Mouse (Mus musculus): ENCODE data around the gene Ikzf2. TPM values are rescaled to one million over a fixed set of nuclear protein-coding genes. Genes with fewer than 3 reads are reported as not detected.

The Ikzf2 gene
- polyA plus RNA-seq, 1 experiment = 11.1 TPM

DNA sequence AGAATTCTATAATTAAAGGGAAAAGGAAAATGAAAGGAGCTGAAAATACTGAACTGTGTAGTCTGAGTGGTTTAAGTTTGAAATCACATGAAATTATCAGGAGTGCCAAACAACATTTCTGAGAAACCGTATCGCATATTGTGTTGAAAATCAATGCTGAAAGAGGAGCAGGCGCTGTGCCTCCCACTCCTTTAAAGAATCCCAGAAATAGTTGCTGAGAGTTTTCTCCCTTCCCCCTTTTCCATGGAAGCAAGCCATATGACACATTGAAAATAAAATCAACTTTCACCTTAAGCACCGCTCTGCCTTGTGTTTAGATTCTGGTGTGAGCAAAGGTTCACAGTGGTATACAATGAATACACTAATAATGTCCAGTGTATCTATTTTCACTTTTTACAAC lies 1.1 kb upstream of the Ikzf2 start:
- TF ChIP-seq CTCF (IDR thresholded peaks at IDR 0.05; ENCODE audit: borderline replicate concordance, insufficient read depth, low read length) = no peak
- TF ChIP-seq POLR2A (IDR thresholded peaks at IDR 0.05; ENCODE audit: low read depth, low read length) = peak; percentile 14; the same call in 1 of the 2 replicates
- H3K4me3 ChIP-seq (ENCODE audit: insufficient read depth, low read length) = peak overlapping the region; percentile 62
- peak overlapping the region; percentile 67 for H3K27ac ChIP-seq (ENCODE audit: insufficient read depth, low read length)
- peaks cover 5% of the 10 kb centered on the region for H3K4me1 ChIP-seq (ENCODE audit: control insufficient read depth, insufficient read depth, low read length)

DNA sequence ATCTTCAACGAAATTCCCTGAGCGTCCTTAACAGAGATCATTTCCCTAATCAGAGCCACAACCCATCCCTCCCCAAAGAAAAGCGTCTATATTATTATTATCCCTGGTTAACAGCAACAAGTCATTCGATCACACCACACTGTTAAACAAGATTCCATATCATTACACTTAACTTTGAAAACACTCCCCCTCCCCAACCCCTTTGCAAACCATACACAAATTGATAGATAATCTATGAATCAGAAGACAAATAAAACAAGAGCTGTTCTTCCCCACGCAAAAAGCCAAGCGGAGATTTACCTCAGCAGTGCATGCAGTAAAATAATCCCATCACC lies 337 bp downstream of the Ikzf2 start:
- H3K4me3 ChIP-seq (ENCODE audit: insufficient read depth, low read length) = peak overlapping the region; percentile 99
- H3K27ac ChIP-seq (ENCODE audit: insufficient read depth, low read length) = peak overlapping the region; percentile 96
- no peak for TF ChIP-seq CTCF (IDR thresholded peaks at IDR 0.05; ENCODE audit: borderline replicate concordance, insufficient read depth, low read length)
- no peak for TF ChIP-seq POLR2A (IDR thresholded peaks at IDR 0.05; ENCODE audit: low read depth, low read length)
- peaks cover 5% of the 10 kb centered on the region for H3K4me1 ChIP-seq (ENCODE audit: control insufficient read depth, insufficient read depth, low read length)

GRCm38 (mm10) chr1:69685890-69686490 lies 1.1 kb downstream of the Ikzf2 start:
- no peak for TF ChIP-seq CTCF (IDR thresholded peaks at IDR 0.05; ENCODE audit: borderline replicate concordance, insufficient read depth, low read length)
- TF ChIP-seq POLR2A (IDR thresholded peaks at IDR 0.05; ENCODE audit: low read depth, low read length) = peak; percentile 33; the same call in 1 of the 2 replicates
- H3K27ac ChIP-seq (ENCODE audit: insufficient read depth, low read length) = peak overlapping the region; percentile 96
- H3K4me1 ChIP-seq (ENCODE audit: control insufficient read depth, insufficient read depth, low read length) = peaks cover 5% of the 10 kb centered on the region
- peak overlapping the region; percentile 99 for H3K4me3 ChIP-seq (ENCODE audit: insufficient read depth, low read length)

DNA sequence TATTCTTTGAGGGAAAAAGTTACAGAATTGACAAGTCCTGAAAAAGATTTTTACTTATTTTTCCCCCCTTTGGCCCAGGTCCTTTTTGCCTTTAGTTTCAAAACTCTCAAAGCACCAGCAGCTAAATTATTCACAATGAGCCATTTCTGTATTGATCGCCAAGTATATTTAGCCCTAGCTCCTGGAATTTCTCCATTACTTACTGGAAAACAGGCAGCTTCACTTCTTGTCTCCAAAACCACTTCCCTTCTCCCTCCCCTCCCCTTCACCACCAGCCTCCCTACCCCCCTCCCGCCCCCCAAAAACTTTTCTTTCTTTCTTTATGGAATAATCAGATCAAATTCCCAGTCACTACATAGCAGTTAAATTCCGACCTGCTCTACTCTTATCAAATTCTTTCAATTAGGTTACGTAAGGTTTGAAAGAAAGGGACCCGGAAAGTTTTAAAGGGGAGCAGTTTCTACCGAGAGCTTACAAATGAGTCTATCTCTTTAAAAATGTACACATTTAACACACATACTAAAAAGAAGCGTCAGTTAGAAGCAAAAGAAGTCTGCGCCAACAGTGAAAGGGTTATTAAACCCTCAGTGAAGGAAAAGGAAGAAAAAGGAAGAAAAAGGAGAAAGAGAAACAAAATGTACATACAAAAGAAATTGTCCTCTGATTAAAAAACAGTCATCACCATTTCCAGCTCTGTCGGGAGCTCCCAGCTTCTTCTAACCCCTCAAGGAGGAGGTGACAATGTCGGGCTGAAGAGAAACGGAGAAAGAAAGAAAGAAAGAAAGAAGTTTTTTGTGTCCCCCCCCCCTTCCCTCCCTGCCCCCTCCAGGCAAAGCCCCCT lies 1.8 kb downstream of the Ikzf2 start:
- Histone ChIP-seq H3K4me1 (ENCODE audit: control insufficient read depth, insufficient read depth, low read length) (peaks cover 5% of the 10 kb centered on the region), H3K27ac (ENCODE audit: insufficient read depth, low read length) (peak overlapping the region; percentile 77), H3K4me3 (ENCODE audit: insufficient read depth, low read length) (peak overlapping the region; percentile 99)
- TF ChIP-seq POLR2A (IDR thresholded peaks at IDR 0.05; ENCODE audit: low read depth, low read length) = no peak
- TF ChIP-seq CTCF (IDR thresholded peaks at IDR 0.05; ENCODE audit: borderline replicate concordance, insufficient read depth, low read length) = no peak

DNA sequence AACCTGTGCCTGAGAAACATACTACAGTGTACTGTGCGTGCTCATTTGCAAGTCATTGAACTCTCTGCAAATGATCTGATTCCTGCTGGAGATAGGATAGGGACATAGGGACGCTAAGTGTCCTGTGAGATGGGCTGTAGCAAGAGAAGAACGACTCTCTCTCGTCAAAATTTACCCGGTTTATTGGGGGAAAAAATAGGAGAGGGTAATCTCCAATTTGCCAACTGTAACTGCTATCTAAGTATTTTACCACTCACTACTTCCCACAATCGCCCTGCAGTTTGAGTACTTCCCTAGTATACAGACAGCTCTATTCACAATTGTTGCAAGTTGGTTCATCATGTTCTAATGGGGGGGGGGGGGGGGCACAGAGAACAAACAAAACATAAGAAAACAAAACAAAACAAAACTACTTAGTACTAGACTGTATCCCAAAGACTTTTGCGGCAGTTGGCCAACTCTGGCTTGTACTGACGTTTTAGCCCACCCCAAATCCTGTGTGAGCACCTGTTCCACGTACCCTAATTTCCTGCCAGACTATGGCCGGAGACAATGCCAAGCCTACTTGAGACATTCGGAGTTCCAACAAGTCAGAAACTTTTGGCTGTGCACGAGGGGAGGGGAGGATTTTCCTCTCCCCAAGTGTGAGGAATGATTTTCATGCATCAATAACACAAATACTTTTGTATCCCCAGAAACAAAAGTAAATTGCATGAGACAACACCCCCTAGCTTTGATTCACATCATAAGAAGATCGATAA lies 2.6 kb downstream of the Ikzf2 start:
- peak overlapping the region; percentile 37 for H3K4me3 ChIP-seq (ENCODE audit: insufficient read depth, low read length)
- TF ChIP-seq CTCF (IDR thresholded peaks at IDR 0.05; ENCODE audit: borderline replicate concordance, insufficient read depth, low read length) (no peak), POLR2A (IDR thresholded peaks at IDR 0.05; ENCODE audit: low read depth, low read length) (no peak)
- H3K4me1 ChIP-seq (ENCODE audit: control insufficient read depth, insufficient read depth, low read length) = peaks cover 5% of the 10 kb centered on the region
- H3K27ac ChIP-seq (ENCODE audit: insufficient read depth, low read length) = no peak overlapping the region

- H3K4me3 ChIP-seq (ENCODE audit: insufficient read depth, low read length) = peak overlapping the region; percentile 37
- H3K27ac ChIP-seq (ENCODE audit: insufficient read depth, low read length) = no peak overlapping the region
- peaks cover 5% of the 10 kb centered on the region for H3K4me1 ChIP-seq (ENCODE audit: control insufficient read depth, insufficient read depth, low read length)
- TF ChIP-seq CTCF (IDR thresholded peaks at IDR 0.05; ENCODE audit: borderline replicate concordance, insufficient read depth, low read length) (no peak), POLR2A (IDR thresholded peaks at IDR 0.05; ENCODE audit: low read depth, low read length) (no peak)
Observed at GRCm38 (mm10) chr1:69683851-69684250, 3.2 kb downstream of the Ikzf2 start.

DNA sequence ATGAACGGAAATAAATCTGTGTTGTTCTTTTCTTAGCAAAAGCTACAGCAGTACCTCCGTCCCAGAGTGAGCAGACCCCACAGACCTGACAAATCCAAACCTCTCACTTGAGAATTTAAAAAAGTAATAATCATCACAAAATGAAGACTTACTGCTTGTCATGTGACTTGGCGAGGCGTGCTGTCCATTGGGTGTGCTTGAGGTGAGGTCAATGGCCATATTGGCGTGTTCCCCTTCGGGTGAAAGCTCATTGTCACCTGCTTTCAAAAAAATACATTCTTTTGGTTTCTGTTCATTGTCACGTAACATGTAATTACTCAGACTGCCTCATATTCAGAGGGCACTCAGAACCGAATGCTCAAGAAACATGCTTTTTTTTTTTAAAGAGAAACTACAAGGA lies 4.0 kb downstream of the Ikzf2 start:
- no peak for TF ChIP-seq POLR2A (IDR thresholded peaks at IDR 0.05; ENCODE audit: low read depth, low read length)
- TF ChIP-seq CTCF (IDR thresholded peaks at IDR 0.05; ENCODE audit: borderline replicate concordance, insufficient read depth, low read length) = no peak
- Histone ChIP-seq H3K27ac (ENCODE audit: insufficient read depth, low read length) (no peak overlapping the region), H3K4me1 (ENCODE audit: control insufficient read depth, insufficient read depth, low read length) (peaks cover 5% of the 10 kb centered on the region), H3K4me3 (ENCODE audit: insufficient read depth, low read length) (no peak overlapping the region)

- H3K4me3 ChIP-seq (ENCODE audit: insufficient read depth, low read length) = no peak overlapping the region
- TF ChIP-seq POLR2A (IDR thresholded peaks at IDR 0.05; ENCODE audit: low read depth, low read length) (no peak), CTCF (IDR thresholded peaks at IDR 0.05; ENCODE audit: borderline replicate concordance, insufficient read depth, low read length) (no peak)
- peaks cover 5% of the 10 kb centered on the region for H3K4me1 ChIP-seq (ENCODE audit: control insufficient read depth, insufficient read depth, low read length)
- H3K27ac ChIP-seq (ENCODE audit: insufficient read depth, low read length) = no peak overlapping the region
Observed at GRCm38 (mm10) chr1:69682261-69682660, 4.8 kb downstream of the Ikzf2 start.

GRCm38 (mm10) chr1:69681003-69681402 lies 6.0 kb downstream of the Ikzf2 start:
- Histone ChIP-seq H3K4me3 (ENCODE audit: insufficient read depth, low read length) (no peak overlapping the region), H3K27ac (ENCODE audit: insufficient read depth, low read length) (no peak overlapping the region), H3K4me1 (ENCODE audit: control insufficient read depth, insufficient read depth, low read length) (peaks cover 5% of the 10 kb centered on the region)
- TF ChIP-seq POLR2A (IDR thresholded peaks at IDR 0.05; ENCODE audit: low read depth, low read length) (no peak), CTCF (IDR thresholded peaks at IDR 0.05; ENCODE audit: borderline replicate concordance, insufficient read depth, low read length) (no peak)

Data from embryonic fibroblast, embryonic 13.5 days (primary cell).